Mouse (Mus musculus) brain, embryonic 18.5 days (tissue): ENCODE results near the gene Dnmt3b.
A peak's percentile ranks its signal among the peaks of the same experiment; 100 is the strongest.
"Not testable (repeated sequence)": the region's sequence is repeated elsewhere in the genome, so short reads cannot be mapped to it uniquely, and the experiment has no call there.

ENCODE experiments used
- DNase-seq: peaks from one replicate; pipeline ENCODE4 v3.0.0-alpha.2; 2012; ENCODE audit warnings: low read depth, low spot score

The Dnmt3b gene

GRCm38 (mm10) chr2:153633259-153633658, 16.0 kb upstream of the Dnmt3b start:
- no peak for DNase-seq

DNA sequence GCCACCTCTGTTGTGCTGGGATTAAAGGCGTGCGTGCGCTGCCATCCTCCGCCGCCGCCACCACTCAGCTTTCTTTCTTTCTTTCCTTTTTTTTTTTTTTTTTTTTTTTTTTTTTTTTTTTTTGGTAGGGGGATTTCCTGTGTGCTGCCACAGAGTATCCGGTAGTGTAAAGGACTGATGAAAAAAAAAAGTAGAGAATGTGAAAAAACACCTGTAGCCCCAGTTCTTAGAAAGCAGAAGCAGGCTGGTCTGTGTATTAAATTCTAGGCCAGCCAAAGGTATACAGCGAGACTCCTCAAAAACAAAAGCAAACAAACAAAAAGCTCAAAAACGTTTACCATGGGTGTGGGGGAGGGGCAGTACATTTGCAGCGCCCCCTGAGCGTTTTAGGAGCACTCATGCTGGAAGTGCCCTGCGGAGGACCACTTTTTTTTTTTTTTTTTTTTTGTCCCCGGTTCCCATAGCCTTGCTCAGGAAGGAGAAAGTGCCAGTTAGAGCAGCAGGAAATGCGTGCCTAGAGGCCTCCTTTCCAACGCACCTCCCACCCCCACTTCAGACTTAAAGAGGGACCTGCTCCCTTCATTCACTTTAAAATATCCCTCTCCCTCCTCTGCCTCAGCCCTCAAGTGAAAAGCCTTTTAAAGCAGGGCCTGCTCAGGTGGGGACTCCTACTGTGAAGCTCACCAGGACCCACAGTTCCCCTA, 10.1 kb upstream of the Dnmt3b start:
- DNase-seq, result no peak

DNA sequence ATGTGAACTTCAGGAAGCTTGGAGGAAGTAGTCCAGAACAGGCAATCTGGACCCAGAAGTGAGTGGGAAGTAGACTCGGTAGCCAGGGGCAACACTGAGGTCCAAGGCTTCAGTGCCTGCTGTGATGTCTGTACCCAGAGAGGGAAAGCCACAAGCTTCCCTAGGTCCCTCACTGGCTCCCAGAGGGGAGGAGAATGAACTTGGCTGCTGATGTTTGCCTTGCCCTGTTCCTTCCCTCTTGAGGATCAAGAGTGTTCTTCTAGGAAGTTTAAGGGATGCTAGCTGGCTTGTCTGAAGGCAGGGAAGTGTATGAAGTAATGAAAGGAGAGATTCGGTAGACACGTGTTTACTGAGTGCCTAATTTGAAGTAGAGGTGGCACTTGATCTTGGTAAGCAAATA, 6.8 kb upstream of the Dnmt3b start:
- no peak for DNase-seq

DNA sequence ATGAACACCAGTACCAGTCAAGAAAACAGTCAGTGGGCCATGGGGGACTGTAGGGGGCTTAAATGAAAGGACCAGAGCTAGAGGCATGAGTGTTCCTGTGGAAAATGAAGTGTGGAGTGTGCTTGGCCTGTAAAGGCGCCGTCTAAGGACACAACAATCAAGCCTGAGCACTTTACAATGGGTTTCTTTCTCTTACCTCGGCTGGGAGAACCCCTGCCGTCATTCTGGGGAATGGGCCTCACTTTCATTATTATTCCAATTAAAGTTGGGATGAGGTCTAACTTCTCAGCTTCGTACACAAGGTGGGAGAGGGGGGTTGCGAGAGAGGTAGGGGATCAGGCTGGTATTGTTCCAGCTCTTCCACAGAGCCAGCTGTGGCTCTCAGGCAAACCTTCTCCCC, 6.3 kb upstream of the Dnmt3b start:
- no peak for DNase-seq

DNA sequence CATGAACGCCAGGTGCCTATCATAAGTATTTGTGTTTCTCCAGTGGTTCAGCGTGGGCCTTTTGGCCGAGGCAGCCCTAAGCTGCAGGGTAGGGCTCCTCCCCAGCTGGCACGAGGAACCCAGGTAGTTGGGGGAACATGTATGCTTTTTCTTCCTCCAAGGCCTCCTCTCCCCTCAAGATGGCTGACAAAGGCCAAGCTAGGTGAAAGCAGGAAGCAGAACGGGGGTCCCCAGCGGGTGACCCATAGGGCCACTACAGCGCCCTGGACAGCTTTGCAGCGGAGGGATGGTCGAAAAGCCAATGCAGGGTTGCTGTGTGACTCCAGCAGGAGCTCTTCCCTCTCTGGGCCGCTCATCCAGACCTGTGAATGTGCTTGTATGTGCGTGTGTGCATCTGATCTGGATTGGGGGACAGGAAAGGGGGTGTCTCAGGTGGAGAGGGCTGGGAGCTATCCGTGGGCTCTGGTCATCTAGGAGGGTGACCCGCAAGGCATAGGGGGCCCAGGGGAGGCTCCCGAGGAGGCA, 415 bp upstream of the Dnmt3b start:
- no peak for DNase-seq

GRCm38 (mm10) chr2:153650014-153650687, 901 bp downstream of the Dnmt3b start:
- no peak for DNase-seq

- DNase-seq, result no peak
Observed at GRCm38 (mm10) chr2:153651681-153652080, 2.4 kb downstream of the Dnmt3b start.

DNA sequence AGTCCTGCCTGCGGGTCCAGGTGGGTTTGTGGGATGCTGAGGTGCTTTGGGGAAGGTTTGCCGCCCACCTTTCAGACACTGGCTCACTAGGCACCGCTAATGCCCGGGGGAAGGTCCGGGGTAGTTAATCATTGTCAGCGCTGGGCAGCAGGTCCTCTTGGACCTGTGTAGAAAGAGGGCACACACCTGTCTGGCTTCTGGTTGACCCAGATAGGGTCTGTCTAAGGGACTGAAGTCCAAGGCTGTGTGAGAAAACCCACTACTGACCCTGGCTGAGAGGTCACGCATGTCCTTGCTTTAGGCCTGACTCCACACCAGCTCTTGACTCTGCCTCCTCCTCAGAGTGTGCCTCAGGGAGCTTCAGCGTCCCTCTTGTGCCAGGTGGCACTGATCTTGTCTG, 8.4 kb downstream of the Dnmt3b start:
- not testable (repeated sequence) for DNase-seq

GRCm38 (mm10) chr2:153660616-153661015, 11.4 kb downstream of the Dnmt3b start:
- DNase-seq, result no peak

DNA sequence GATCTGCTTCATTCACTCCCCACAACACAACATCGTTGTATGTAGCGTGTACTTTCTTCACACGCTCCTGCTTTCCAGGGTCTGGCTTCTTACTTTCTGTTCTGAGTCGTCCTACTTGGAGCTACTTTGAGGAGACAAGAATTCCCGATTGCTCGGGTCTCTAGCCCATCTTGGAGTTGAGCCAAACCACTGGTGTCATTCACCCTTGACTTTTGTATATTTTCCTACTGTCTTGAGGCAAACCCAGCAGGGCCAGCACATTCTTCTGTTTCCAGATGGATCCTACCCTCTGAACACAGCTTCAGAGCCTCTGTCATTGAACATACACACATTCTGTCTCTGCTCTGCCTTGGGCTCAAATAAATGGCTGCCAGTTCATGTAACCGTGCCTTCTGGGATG, 16.2 kb downstream of the Dnmt3b start:
- DNase-seq, result no peak

GRCm38 (mm10) chr2:153668754-153669376, 19.6 kb downstream of the Dnmt3b start:
- peak; percentile 45 for DNase-seq

DNA sequence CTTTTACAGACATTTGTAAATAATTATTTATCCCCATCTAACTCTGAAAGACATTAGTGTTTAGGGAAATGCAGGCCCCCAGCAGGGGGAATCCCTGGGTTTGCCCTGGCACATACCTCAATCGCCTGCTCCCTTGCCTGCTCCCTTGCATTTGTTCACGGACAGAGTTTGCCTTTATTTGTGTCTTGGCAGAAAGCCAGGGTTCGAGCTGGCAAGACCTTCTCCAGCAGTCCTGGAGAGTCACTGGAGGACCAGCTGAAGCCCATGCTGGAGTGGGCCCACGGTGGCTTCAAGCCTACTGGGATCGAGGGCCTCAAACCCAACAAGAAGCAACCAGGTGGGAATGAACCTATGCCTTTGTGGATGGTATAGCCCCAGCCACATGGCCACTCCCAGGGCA, 20.9 kb downstream of the Dnmt3b start:
- no peak for DNase-seq

DNA sequence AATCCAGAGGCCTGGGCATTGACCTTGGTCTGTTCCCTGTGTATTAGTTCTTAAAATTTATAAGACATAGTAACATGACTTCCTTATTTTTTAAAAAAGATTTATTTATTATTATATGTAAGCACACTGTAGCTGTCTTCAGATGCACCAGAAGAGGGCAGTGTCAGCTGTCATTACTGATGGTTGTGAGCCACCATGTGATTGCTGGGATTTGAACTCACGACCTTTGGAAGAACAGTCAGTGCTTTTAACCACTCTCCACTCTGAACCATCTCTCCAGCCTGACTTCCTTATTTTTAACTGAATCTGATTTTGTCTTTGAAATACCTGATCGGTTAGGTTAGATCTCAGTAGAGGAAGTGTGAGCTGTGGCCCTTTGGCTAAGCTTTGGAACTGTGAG, 23.4 kb downstream of the Dnmt3b start:
- no peak for DNase-seq

GRCm38 (mm10) chr2:153675364-153675763, 26.1 kb downstream of the Dnmt3b start:
- not testable (repeated sequence) for DNase-seq

DNA sequence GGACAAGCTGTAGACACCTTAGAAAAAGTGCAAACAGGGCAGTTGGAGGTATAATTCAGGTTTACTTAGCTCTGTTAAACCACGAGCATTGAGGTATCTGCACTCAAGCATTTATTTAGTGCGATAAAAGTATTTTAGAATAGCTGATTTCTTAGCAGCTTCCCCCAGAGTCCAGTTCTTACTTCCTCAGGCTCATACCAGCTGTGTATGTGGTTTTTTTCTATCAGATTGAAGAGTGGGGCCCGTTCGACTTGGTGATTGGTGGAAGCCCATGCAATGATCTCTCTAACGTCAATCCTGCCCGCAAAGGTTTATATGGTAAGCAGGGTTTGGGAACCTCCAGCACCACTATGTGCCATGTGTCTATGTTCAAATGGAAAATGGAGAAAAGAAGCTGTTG, 27.7 kb downstream of the Dnmt3b start:
- no peak for DNase-seq

- no peak for DNase-seq
Observed at GRCm38 (mm10) chr2:153677550-153677949, 28.3 kb downstream of the Dnmt3b start.

DNA sequence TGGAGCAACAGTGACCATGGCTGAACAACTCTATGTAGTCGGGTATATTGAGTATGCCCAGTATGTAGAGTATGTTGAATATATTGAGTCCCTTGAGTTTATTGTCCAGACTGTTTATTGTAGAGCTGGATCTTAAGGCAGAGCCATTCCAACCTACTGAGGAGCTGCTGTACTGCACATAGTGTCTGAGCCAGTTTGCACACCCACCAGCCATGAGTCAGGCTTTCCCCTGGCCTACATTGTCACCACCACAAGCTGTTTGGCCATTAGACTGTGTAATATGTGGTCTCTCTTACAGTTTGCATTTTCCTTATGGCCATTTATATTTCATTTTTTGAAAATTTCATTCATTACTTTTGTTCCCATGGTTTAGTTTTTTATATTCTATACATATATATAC, 30.7 kb downstream of the Dnmt3b start:
- DNase-seq, result no peak

DNA sequence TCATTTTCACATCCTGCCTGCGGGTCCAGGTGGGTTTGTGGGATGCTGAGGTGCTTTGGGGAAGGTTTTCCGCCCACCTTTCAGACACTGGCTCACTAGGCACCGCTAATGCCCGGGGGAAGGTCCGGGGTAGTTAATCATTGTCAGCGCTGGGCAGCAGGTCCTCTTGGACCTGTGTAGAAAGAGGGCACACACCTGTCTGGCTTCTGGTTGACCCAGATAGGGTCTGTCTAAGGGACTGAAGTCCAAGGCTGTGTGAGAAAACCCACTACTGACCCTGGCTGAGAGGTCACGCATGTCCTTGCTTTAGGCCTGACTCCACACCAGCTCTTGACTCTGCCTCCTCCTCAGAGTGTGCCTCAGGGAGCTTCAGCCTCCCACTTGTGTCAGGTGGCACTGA, 44.2 kb downstream of the Dnmt3b start:
- not testable (repeated sequence) for DNase-seq

DNA sequence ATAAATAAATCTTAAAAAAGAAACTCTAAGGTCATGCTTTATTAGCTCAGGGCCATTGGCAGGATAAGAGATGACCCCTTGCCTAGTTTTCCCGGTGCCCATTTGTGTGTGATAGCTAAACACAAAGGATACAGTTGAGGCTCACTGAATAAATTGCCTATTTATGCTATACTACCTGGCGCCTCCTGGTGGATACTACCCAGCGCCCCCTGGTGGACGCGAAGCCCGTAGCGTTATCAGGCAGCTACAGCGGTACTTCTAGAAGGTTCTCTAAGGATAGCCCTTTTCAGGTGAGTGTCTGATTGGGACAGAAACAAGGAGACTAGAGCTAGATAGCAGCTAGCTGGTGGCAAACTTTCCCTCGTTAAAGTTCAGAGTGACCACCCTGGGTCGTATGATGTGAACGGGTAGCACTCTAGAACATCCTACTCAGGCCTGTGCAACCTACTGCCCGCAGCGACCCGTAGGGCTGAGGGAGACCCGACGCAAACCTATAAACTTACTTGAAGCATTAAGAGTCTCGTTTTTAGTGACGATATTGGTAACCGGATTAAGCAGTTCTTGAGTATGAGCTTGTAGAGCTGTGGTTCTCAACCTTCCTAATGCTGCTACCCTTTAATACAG, 45.3 kb downstream of the Dnmt3b start:
- no peak for DNase-seq

DNA sequence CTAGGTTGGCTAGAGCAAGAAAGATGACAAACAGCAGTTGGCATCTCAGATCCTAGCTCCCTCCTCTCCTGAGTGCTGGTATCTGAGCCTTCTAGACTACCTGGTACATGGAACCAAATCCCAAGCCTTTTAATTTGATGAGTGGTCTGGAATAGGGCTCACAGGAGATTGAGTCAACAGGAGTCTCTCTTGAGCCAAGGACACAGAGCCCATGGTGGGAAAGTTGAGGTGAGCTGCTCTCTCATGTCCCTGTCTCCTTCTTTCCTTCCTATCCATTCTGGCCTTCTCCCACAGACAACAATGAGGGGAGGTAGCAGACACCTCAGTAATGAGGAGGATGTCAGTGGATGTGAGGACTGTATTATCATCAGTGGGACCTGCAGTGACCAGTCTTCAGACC, 47.1 kb downstream of the Dnmt3b start, which contains the start of gene Dnmt3c:
Dnmt3c (plus strand) TSS at position 301 of the 400 bp plus-strand sequence.
- no peak for DNase-seq

GRCm38 (mm10) chr2:153703389-153703788, 54.1 kb downstream of the Dnmt3b start:
- no peak for DNase-seq

DNA sequence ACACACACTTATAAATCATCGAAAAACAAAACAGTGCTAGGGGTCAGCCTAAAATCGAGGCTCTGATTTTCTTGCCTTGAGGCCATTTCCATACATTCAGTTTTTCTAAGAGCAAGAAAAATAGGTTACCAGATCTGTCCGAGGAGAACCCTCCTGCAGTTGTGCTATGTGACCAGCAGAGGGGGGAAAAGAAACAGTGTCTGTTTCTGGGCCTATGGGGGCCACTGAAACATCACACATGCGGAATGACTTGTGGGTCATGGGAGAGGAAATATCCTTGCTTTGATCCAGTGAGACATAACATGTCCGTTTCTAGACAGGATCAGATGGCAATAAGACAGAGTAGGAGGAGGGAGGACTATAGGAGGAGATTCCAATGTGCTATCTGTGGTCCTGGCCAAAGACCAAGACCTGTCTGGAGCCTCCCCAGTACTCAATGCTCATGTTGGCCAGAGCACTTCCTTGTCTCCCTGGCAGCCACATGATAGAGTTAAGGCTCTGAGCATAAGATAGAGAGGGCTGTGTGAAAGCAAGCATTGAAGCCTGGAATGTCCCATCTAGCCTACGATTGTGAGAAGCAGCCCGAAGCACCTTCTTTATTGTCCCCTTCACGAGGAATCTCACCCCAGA, 61.6 kb downstream of the Dnmt3b start:
- DNase-seq, result no peak
